Mouse (Mus musculus): ENCODE measurements around the gene Ift57. TPM values are rescaled to one million over a fixed set of nuclear protein-coding genes. Genes with fewer than 3 reads are reported as not detected.

Gene Ift57
- polyA plus RNA-seq, 1 experiment from 2014 or later, result 3.9 TPM

DNA sequence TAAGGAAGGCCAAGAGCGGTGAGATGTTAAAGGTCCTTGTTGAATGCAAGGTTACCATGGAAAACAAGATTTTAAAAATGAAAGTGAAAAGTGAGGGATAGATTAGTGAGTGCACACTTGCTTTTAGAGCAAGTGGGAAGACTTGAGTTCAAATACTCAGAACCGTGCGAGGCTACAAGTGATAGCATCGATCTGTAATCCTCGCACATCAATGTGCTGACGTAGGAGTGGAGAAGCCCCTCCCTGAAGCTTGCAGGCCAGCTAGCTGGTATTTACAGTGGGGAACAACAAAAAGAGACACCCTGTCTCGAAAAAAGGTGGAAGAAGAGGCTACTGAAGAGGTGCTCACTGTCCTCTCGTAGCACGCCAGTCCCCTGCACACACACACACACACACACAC lies 94.6 kb downstream of the Ift57 start:
- Histone ChIP-seq H3K9me3 (replicated peaks) (no peaks in the 10 kb centered on the region), H3K4me1 (replicated peaks) (peaks cover 81% of the 10 kb centered on the region), H3K27me3 (no peaks in the 10 kb centered on the region), H3K27ac (replicated peaks) (peak overlapping the region; percentile 79), H3K9ac (no peak overlapping the region), H3K4me3 (replicated peaks) (no peak overlapping the region), H3K4me2 (no peak overlapping the region), H3K36me3 (replicated peaks) (no peaks in the 10 kb centered on the region)
- WGBS (ENCODE audit: insufficient replicate concordance), result 72% methylated on average over 9 of the region's 9 CpGs
- no peak for ATAC-seq (ENCODE audit: insufficient read depth)

DNA sequence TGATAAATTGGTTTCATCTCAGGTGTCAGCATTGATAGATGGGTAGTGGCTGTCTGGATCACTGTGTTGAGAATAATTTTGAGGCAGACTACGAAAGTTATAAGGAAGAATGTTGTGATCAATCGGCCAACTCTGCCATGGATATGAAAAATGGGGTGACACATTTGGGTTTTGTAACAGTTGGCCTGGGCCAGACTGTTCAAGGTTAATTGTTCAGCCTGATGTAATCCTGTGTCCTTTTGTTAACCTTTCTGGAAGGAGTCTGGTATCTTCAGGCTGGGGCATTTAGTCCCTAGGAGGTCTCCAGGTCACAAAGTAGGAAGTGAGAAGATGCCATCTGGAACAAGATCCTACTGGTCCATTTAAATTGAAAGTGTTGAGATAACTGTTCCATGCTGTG lies 97.2 kb downstream of the Ift57 start:
- H3K9me3 ChIP-seq (replicated peaks), result no peaks in the 10 kb centered on the region
- H3K27ac ChIP-seq (replicated peaks), result peak overlapping the region; percentile 77
- no peaks in the 10 kb centered on the region for H3K27me3 ChIP-seq
- WGBS (ENCODE audit: insufficient replicate concordance), result 73% methylated on average over 2 of the region's 2 CpGs
- H3K4me2 ChIP-seq, result no peak overlapping the region
- H3K4me3 ChIP-seq (replicated peaks), result no peak overlapping the region
- H3K36me3 ChIP-seq (replicated peaks), result no peaks in the 10 kb centered on the region
- no peak for ATAC-seq (ENCODE audit: insufficient read depth)
- H3K4me1 ChIP-seq (replicated peaks), result peaks cover 93% of the 10 kb centered on the region
- peak overlapping the region; percentile 40; the same call in 1 of the 2 replicates for H3K9ac ChIP-seq

DNA sequence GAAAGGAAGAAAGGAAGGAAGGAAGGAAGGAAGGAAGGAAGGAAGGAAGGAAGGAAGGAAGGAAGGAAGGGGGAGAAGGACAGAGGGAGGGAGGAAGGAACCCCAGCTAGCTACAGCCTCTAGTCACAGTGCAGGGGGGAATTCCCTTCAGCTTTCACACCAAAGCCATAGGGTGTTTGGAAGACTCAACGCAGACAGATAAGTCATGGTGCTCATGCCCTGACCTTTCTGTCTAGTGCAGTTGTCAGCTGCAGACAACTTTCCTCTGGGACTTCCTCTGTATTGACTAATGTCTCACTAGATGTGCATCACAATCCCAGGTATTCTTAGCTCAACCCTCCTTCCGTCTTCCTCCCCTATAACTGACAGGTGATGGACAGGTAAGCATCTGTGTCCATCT lies 97.9 kb downstream of the Ift57 start:
- no peak for ATAC-seq (ENCODE audit: insufficient read depth)
- Histone ChIP-seq H3K27me3 (no peaks in the 10 kb centered on the region), H3K36me3 (replicated peaks) (no peaks in the 10 kb centered on the region), H3K9ac (no peak overlapping the region), H3K9me3 (replicated peaks) (no peaks in the 10 kb centered on the region), H3K4me2 (no peak overlapping the region), H3K27ac (replicated peaks) (peak overlapping the region; percentile 77), H3K4me1 (replicated peaks) (peaks cover 93% of the 10 kb centered on the region), H3K4me3 (replicated peaks) (no peak overlapping the region)
- 83% methylated on average over 2 of the region's 2 CpGs for WGBS (ENCODE audit: insufficient replicate concordance)

- 10% methylated on average over 6 of the region's 6 CpGs for WGBS (ENCODE audit: insufficient replicate concordance)
- Histone ChIP-seq H3K9me3 (replicated peaks) (no peaks in the 10 kb centered on the region), H3K4me2 (peak overlapping the region; percentile 23), H3K27ac (replicated peaks) (peak overlapping the region; percentile 97), H3K36me3 (replicated peaks) (no peaks in the 10 kb centered on the region), H3K9ac (peak overlapping the region; percentile 39), H3K4me1 (replicated peaks) (peaks cover 90% of the 10 kb centered on the region), H3K4me3 (replicated peaks) (no peak overlapping the region), H3K27me3 (no peaks in the 10 kb centered on the region)
- no peak for ATAC-seq (ENCODE audit: insufficient read depth)
Observed at GRCm38 (mm10) chr16:49798790-49799189, 99.8 kb downstream of the Ift57 start.

DNA sequence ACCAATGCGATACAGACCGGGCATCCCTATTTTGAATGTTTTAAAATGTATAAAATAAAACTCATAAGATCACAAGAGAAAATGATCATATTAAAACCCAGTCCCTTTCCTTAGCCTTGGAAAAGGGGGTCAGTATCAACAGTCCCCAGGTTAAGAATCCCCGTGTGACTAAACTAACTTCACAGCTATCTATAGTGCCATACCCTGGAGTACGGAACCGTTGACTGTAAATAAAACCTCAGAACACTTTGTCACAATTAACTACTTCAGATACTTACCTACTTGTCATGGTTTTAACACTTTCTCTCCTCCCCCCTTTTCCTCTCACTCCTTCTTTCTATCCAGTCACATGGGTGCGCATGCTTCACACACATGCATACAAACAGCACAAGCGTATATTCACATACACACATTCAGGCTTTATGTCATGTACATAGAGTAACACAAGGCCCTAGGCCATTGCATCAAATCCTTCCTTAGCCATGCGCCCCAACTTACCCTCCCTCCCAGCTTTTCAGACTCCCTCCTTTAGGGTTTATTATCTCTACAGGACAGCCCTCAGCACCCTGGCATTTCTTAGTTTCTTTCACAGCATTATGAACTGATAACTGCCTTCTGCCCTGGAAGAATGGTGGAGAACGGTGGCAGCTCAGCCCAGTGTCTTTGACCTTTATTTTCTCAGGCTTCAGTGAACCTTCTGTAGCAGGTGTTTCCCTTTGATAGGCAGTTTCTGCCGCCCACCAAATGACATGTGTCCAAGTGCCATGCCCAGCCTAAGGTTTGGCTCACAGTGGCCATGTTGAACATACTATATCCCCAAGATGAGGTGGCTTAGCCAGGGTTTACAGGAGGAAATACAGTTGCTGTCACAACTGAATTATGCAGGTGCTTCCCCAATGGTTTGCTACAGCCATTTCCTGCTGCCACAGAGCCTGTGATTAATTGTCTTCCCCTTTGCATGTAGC lies 100.8 kb downstream of the Ift57 start, which contains the start of gene Cd47:
TSS of gene Cd47 (plus strand) at position 937 of the 965 bp plus-strand sequence.
- H3K4me2 ChIP-seq, result peak within 1 kb of the TSS; percentile 58
- peaks cover 89% of the 10 kb centered on the region for H3K4me1 ChIP-seq (replicated peaks)

DNA sequence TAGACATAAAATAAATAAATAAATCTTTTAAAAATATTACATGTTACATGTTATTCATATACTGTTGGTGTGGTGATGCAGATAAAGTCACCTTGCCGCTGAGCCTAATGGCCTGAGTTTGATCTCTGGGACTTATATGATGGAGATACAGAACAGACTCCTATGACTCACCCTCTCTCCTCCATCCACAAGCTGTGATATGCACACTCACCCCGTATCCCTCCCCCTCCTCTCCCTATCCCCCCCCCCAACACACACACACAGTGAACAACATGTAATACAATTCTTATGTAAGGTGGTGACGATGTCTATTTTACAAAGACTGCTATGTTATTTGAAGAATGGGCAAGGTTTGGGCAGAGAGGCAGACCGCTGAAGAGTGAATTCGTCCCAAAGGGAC lies 102.0 kb downstream of the Ift57 start:
- peak overlapping the region; percentile 58 for H3K4me2 ChIP-seq
- H3K27me3 ChIP-seq, result no peaks in the 10 kb centered on the region
- H3K9ac ChIP-seq, result peak overlapping the region; percentile 48
- ATAC-seq (ENCODE audit: insufficient read depth), result no peak
- H3K9me3 ChIP-seq (replicated peaks), result no peaks in the 10 kb centered on the region
- 50% methylated on average over 5 of the region's 5 CpGs for WGBS (ENCODE audit: insufficient replicate concordance)
- H3K36me3 ChIP-seq (replicated peaks), result no peaks in the 10 kb centered on the region
- H3K4me3 ChIP-seq (replicated peaks), result peak overlapping the region; percentile 10; the same call in 1 of the 2 replicates
- peak overlapping the region; percentile 97 for H3K27ac ChIP-seq (replicated peaks)
- peaks cover 85% of the 10 kb centered on the region for H3K4me1 ChIP-seq (replicated peaks)

More for the DNA sequence above, 100.8 kb downstream of the Ift57 start, which contains the start of gene Cd47:
- Histone ChIP-seq H3K9ac (peak within 1 kb of the TSS; percentile 51), H3K27me3 (no peaks in the 10 kb centered on the region), H3K9me3 (replicated peaks) (no peaks in the 10 kb centered on the region), H3K36me3 (replicated peaks) (no peaks in the 10 kb centered on the region), H3K27ac (replicated peaks) (peak within 1 kb of the TSS; percentile 97), H3K4me3 (replicated peaks) (peak within 1 kb of the TSS; percentile 14)
- ATAC-seq (ENCODE audit: insufficient read depth), result peak; percentile 97
- WGBS (ENCODE audit: insufficient replicate concordance), result 18% methylated on average over 10 of the region's 10 CpGs

DNA sequence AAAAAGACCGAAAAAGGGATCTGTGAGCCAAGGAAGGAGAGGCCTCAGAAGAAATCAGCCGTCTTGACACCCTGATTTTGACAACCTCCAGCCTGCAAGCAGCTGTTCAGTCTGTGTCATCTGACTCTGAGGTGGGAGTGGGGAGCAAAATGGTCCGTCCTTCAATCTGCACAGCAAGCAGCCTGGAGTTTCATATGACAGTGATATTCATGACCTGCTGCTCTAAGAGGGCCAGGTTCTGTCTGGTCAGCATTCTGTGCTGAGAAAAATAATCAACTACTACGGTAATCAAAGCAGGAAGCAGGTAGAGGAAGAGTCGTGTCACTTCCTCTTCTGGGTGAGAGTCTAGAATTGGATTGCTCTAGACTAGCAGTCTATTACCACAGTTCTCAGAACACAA lies 102.4 kb downstream of the Ift57 start:
- Histone ChIP-seq H3K9me3 (replicated peaks) (no peaks in the 10 kb centered on the region), H3K36me3 (replicated peaks) (no peaks in the 10 kb centered on the region), H3K4me2 (peak overlapping the region; percentile 58), H3K9ac (peak overlapping the region; percentile 48), H3K4me1 (replicated peaks) (peaks cover 84% of the 10 kb centered on the region), H3K4me3 (replicated peaks) (no peak overlapping the region), H3K27me3 (no peaks in the 10 kb centered on the region), H3K27ac (replicated peaks) (peak overlapping the region; percentile 97)
- WGBS (ENCODE audit: insufficient replicate concordance), result 26% methylated on average over 5 of the region's 5 CpGs
- ATAC-seq (ENCODE audit: insufficient read depth), result no peak

GRCm38 (mm10) chr16:49802993-49803392 lies 104.0 kb downstream of the Ift57 start:
- 68% methylated on average over 2 of the region's 2 CpGs for WGBS (ENCODE audit: insufficient replicate concordance)
- H3K4me3 ChIP-seq (replicated peaks), result no peak overlapping the region
- no peaks in the 10 kb centered on the region for H3K9me3 ChIP-seq (replicated peaks)
- H3K4me1 ChIP-seq (replicated peaks), result peaks cover 84% of the 10 kb centered on the region
- H3K4me2 ChIP-seq, result no peak overlapping the region
- no peaks in the 10 kb centered on the region for H3K27me3 ChIP-seq
- H3K9ac ChIP-seq, result no peak overlapping the region
- ATAC-seq (ENCODE audit: insufficient read depth), result no peak
- H3K36me3 ChIP-seq (replicated peaks), result no peaks in the 10 kb centered on the region
- peak overlapping the region; percentile 51 for H3K27ac ChIP-seq (replicated peaks)

- Histone ChIP-seq H3K9me3 (replicated peaks) (no peaks in the 10 kb centered on the region), H3K36me3 (replicated peaks) (no peaks in the 10 kb centered on the region), H3K27ac (replicated peaks) (peak overlapping the region; percentile 84), H3K4me3 (replicated peaks) (peak overlapping the region; percentile 37), H3K27me3 (no peaks in the 10 kb centered on the region), H3K4me1 (replicated peaks) (peaks cover 80% of the 10 kb centered on the region), H3K9ac (peak overlapping the region; percentile 59), H3K4me2 (peak overlapping the region; percentile 73)
- no peak for ATAC-seq (ENCODE audit: insufficient read depth)
- WGBS (ENCODE audit: insufficient replicate concordance), result 4% methylated on average over 12 of the region's 12 CpGs
Observed at GRCm38 (mm10) chr16:49803932-49804461, 105.0 kb downstream of the Ift57 start.

GRCm38 (mm10) chr16:49806920-49807319 lies 107.9 kb downstream of the Ift57 start:
- no peaks in the 10 kb centered on the region for H3K27me3 ChIP-seq
- no peaks in the 10 kb centered on the region for H3K36me3 ChIP-seq (replicated peaks)
- ATAC-seq (ENCODE audit: insufficient read depth), result no peak
- WGBS (ENCODE audit: insufficient replicate concordance), result 71% methylated on average over 10 of the region's 10 CpGs
- H3K9me3 ChIP-seq (replicated peaks), result no peaks in the 10 kb centered on the region
- H3K4me2 ChIP-seq, result no peak overlapping the region
- H3K9ac ChIP-seq, result no peak overlapping the region
- no peak overlapping the region for H3K4me3 ChIP-seq (replicated peaks)
- peak overlapping the region; percentile 61; the same call in 1 of the 2 replicates for H3K27ac ChIP-seq (replicated peaks)
- peaks cover 57% of the 10 kb centered on the region for H3K4me1 ChIP-seq (replicated peaks)

- Histone ChIP-seq H3K4me2 (0 out of 2 replicates have a peak overlapping the region, but pooled peaks have one; percentile 12), H3K9ac (no peak overlapping the region), H3K36me3 (replicated peaks) (no peaks in the 10 kb centered on the region), H3K4me3 (replicated peaks) (no peak overlapping the region), H3K4me1 (replicated peaks) (peaks cover 52% of the 10 kb centered on the region), H3K27ac (replicated peaks) (peak overlapping the region; percentile 61), H3K9me3 (replicated peaks) (no peaks in the 10 kb centered on the region), H3K27me3 (no peaks in the 10 kb centered on the region)
- ATAC-seq (ENCODE audit: insufficient read depth), result peak; percentile 45
- WGBS (ENCODE audit: insufficient replicate concordance), result 30% methylated on average over 7 of the region's 7 CpGs
Observed at GRCm38 (mm10) chr16:49807419-49807841, 108.4 kb downstream of the Ift57 start.
